Mouse (Mus musculus) stomach, postnatal 0 days (tissue): ENCODE measurements at regions not wholly inside any gene's neighbourhood (a gene's known extent, or its start where the extent isn't known, plus 50 kb on each side); places are given as distances from the start of the nearest gene placed in this dataset.

Experiments
- CTCF ChIP-seq: IDR thresholded peaks from 2 replicates; pipeline ENCODE4 v1.5.1; 2016; ENCODE audit warnings: antibody characterized with exemption, low read depth, mild to moderate bottlenecking, moderate library complexity
- EP300 ChIP-seq: optimal IDR thresholded peaks from 2 replicates; pipeline ENCODE3; 2016; ENCODE audit warnings: antibody characterized with exemption

GRCm38 (mm10) chr2:128452582-128452981, 138.4 kb upstream of the Spdye4c start:
- TF ChIP-seq CTCF (no peak), EP300 (no peak)
